Mouse (Mus musculus) Patski (cell line): ENCODE data around the gene Wdr1. TPM values are rescaled to one million over a fixed set of nuclear protein-coding genes. Genes with fewer than 3 reads are reported as not detected.

ENCODE experiments used
- ATAC-seq: fragments of 100-300 bp; one replicate; pipeline ENCODE4 v1.8.0; 2021
- CTCF ChIA-PET: fragments of 350-600 bp; sonication (Branson Sonifier 250); formaldehyde crosslinking; loops from one replicate; lab custom pipeline; 2022; ENCODE audit warnings: inconsistent platforms; lab: Charles Lee
- POLR2A ChIA-PET: fragments of 350-600 bp; sonication (Branson Sonifier 250); formaldehyde crosslinking; loops from one replicate; lab custom pipeline; 2022; ENCODE audit warnings: antibody characterized with exemption, inconsistent platforms; lab: Charles Lee
- DNase-seq: peaks from one replicate; pipeline ENCODE4 v3.0.0-alpha.2; 2011; ENCODE audit warnings: low read depth, low spot score
- H3K27me3 ChIP-seq: fragments of 371-371 bp; one replicate; pipeline ENCODE4 v1.5.1; 2021
- CTCF ChIP-seq: fragments of 100-300 bp; IDR thresholded peaks from one replicate; pipeline ENCODE4 v1.5.1; 2021
- in situ Hi-C: fragments of 300-500 bp; cut with MboI; formaldehyde crosslinking; loops from 3 replicates; pipeline ENCODE4 v1.11.1; 2018; ENCODE audit warnings: low pct_unique_long_range_greater_than_20kb, mixed read lengths
- polyA plus RNA-seq: library from polyadenylated mRNA; unstranded; gene quantifications from one replicate; pipeline ENCODE4 v1.2.3, GENCODE M21; 2021

The Wdr1 gene
- polyA plus RNA-seq, 1 experiment from 2014 or later: 416 TPM

- CTCF ChIA-PET: interaction anchor here (0.9 to 1.7 kb wide), 2 partner anchors 9 to 11 kb away, joined by 4 to 6 read pairs; no protein-coding TSS in a partner anchor
- POLR2A ChIA-PET: interaction anchor here (0.6 to 1.1 kb wide), 2 partner anchors 11 to 30 kb away, joined by 3 to 6 read pairs; no protein-coding TSS in a partner anchor
- ATAC-seq (no peak), DNase-seq (no peak)
- no peaks in the 10 kb centered on the region for H3K27me3 ChIP-seq
- no peak for TF ChIP-seq CTCF
- in situ Hi-C loops: loop anchor here (25.0 kb wide), 1 partner anchor 1212 kb away; the partner anchor contains the start of genes Evc and Evc2
Observed at GRCm38 (mm10) chr5:38549461-38549909, 13.5 kb downstream of the Wdr1 start.

GRCm38 (mm10) chr5:38547375-38547774 lies 15.6 kb downstream of the Wdr1 start:
- ATAC-seq (no peak), DNase-seq (no peak)
- POLR2A ChIA-PET: interaction anchor here (1.4 kb wide), 1 partner anchor 15 kb away, joined by 3 read pairs; the partner anchor contains the start of gene Wdr1
- in situ Hi-C loops: loop anchor here (25.0 kb wide), 1 partner anchor 1210 kb away; the partner anchor contains the start of genes Evc and Evc2
- CTCF ChIA-PET: interaction anchor here (1.0 to 1.3 kb wide), 3 partner anchors 11 to 18 kb away, joined by 3 read pairs; no protein-coding TSS in a partner anchor
- no peaks in the 10 kb centered on the region for H3K27me3 ChIP-seq
- no peak for TF ChIP-seq CTCF

GRCm38 (mm10) chr5:38544423-38545415 lies 18.3 kb downstream of the Wdr1 start:
- no peak for TF ChIP-seq CTCF
- in situ Hi-C loops: loop anchor here (25.0 kb wide), 1 partner anchor 1207 kb away; the partner anchor contains the start of genes Evc and Evc2

GRCm38 (mm10) chr5:38543496-38544217 lies 19.4 kb downstream of the Wdr1 start:
- TF ChIP-seq CTCF: no peak
- no peak for ATAC-seq
- in situ Hi-C loops: loop anchor here (25.0 kb wide), 1 partner anchor 1206 kb away; the partner anchor contains the start of genes Evc and Evc2
- no peak for DNase-seq
- CTCF ChIA-PET: interaction anchor here (1.0 to 4.1 kb wide), 8 partner anchors 10 to 67 kb away, joined by 3 to 18 read pairs (median 5); partner anchors contain the start of gene Wdr1
- POLR2A ChIA-PET: interaction anchor here (0.6 to 3.9 kb wide), 6 partner anchors 10 to 1094 kb away, joined by 3 to 20 read pairs (median 4); no protein-coding TSS in a partner anchor
- no peaks in the 10 kb centered on the region for H3K27me3 ChIP-seq

More at GRCm38 (mm10) chr5:38544423-38545415, 18.3 kb downstream of the Wdr1 start:
- POLR2A ChIA-PET: interaction anchor here (0.6 to 3.9 kb wide), 8 partner anchors 9 to 1093 kb away, joined by 3 to 20 read pairs (median 5); no protein-coding TSS in a partner anchor
- DNase-seq: peak; percentile 96
- ATAC-seq: peak; percentile 92
- CTCF ChIA-PET: interaction anchor here (0.9 to 4.1 kb wide), 11 partner anchors 9 to 68 kb away, joined by 3 to 18 read pairs (median 4); partner anchors contain the start of gene Wdr1
- no peaks in the 10 kb centered on the region for H3K27me3 ChIP-seq

- in situ Hi-C loops: loop anchor here (25.0 kb wide), 1 partner anchor 1204 kb away; the partner anchor contains the start of genes Evc and Evc2
- POLR2A ChIA-PET: interaction anchor here (1.6 kb wide), 1 partner anchor 15 kb away, joined by 3 read pairs; no protein-coding TSS in a partner anchor
- no peak for ATAC-seq
Observed at GRCm38 (mm10) chr5:38541728-38542127, 21.3 kb downstream of the Wdr1 start.

GRCm38 (mm10) chr5:38540898-38541297 lies 22.1 kb downstream of the Wdr1 start:
- DNase-seq (no peak), ATAC-seq (no peak)
- in situ Hi-C loops: loop anchor here (25.0 kb wide), 1 partner anchor 1204 kb away; the partner anchor contains the start of genes Evc and Evc2
- H3K27me3 ChIP-seq: no peaks in the 10 kb centered on the region
- ChIA-PET CTCF (interaction anchor here (0.7 to 2.2 kb wide), 5 partner anchors 8 to 71 kb away, joined by 3 to 6 read pairs (median 3); no protein-coding TSS in a partner anchor), POLR2A (interaction anchor here (0.6 kb wide), 1 partner anchor 25 kb away, joined by 3 read pairs; no protein-coding TSS in a partner anchor)
- no peak for TF ChIP-seq CTCF

More at GRCm38 (mm10) chr5:38541728-38542127, 21.3 kb downstream of the Wdr1 start:
- no peak for DNase-seq
- no peak for TF ChIP-seq CTCF
- H3K27me3 ChIP-seq: no peaks in the 10 kb centered on the region
- CTCF ChIA-PET: interaction anchor here (1.5 to 2.2 kb wide), 3 partner anchors 14 to 62 kb away, joined by 3 to 5 read pairs (median 3); no protein-coding TSS in a partner anchor

- no peak for DNase-seq
- ChIA-PET CTCF (interaction anchor here (0.7 to 1.7 kb wide), 4 partner anchors 10 to 32 kb away, joined by 3 to 4 read pairs (median 4); no protein-coding TSS in a partner anchor), POLR2A (interaction anchor here (0.8 to 1.0 kb wide), 2 partner anchors 22 to 25 kb away, joined by 3 read pairs; no protein-coding TSS in a partner anchor)
- H3K27me3 ChIP-seq: no peaks in the 10 kb centered on the region
- no peak for TF ChIP-seq CTCF
- in situ Hi-C loops: loop anchor here (25.0 kb wide), 1 partner anchor 1201 kb away; the partner anchor contains the start of genes Evc and Evc2
- ATAC-seq: no peak
Observed at GRCm38 (mm10) chr5:38538508-38538907, 24.5 kb downstream of the Wdr1 start.

DNA sequence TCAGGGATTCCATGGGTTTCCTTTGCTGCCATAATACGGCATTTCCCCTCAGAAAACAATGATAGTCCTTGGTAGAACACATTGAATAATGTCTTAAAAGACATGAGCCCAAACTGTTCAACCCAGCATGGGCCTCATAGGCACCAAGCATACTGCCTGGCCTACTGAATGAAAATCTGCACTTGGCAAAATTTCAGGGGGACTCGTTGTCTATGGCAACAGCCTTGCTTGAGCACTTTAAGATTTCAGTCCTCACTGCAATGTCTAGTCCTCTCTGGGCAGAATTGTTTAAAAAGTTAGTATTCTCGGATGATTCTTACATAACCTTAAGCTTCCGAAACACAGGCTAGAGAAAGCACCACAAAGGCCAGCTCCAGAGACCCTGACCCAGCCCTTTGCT lies 25.2 kb downstream of the Wdr1 start:
- ChIA-PET POLR2A (interaction anchor here (0.8 kb wide), 1 partner anchor 24 kb away, joined by 3 read pairs; no protein-coding TSS in a partner anchor), CTCF (interaction anchor here (0.7 to 1.7 kb wide), 4 partner anchors 9 to 33 kb away, joined by 3 to 4 read pairs (median 4); no protein-coding TSS in a partner anchor)
- TF ChIP-seq CTCF: no peak
- H3K27me3 ChIP-seq: no peaks in the 10 kb centered on the region
- ATAC-seq (no peak), DNase-seq (no peak)
- in situ Hi-C loops: loop anchor here (25.0 kb wide), 1 partner anchor 1201 kb away; the partner anchor contains the start of genes Evc and Evc2
